Comparison of ENCODE assay signal across 9 mouse cellular contexts in the genomic region with DNA sequence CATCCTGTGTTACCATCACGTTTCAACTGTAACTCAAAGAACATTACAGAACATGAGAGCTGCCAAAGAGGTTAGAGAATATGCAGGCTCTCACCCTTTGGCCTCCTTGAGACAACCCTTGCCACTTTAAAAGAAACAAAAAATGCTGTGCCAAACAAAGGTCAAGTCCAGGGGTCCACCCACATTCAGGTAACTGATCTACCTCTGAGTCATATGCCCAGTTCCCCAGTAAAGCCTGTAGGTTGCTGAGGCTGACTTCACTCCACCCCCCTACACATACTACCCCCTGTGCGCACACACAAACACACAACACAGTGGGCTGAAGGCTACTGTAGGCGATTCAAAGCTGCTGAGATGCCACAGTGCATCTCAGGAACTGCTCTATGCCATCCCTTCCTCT. TPM values are rescaled to one million over a fixed set of nuclear protein-coding genes. Genes with fewer than 3 reads are reported as not detected.
DNase-seq lines count a peak whose midpoint lies in the region; ATAC-seq and TF ChIP-seq lines count a peak whose summit lies in the region.
"Had no signal": no experiment of that assay in that cellular context is flagged by ENCODE, and none has a peak within 500 bp of the region (broad histone marks: within the 10 kb centered on the region; RNA-seq: fewer than 3 reads in every experiment).

No protein-coding gene starts in this region.

- ATAC-seq in lung, embryonic 14.5 days (ENCODE audit: insufficient read depth): no peak
- ATAC-seq in forebrain, embryonic 11.5 days (replicated peaks; ENCODE audit: low FRiP score): no peak
- ATAC-seq in neural tube, embryonic 14.5 days (ENCODE audit: low read depth): no peak

- peaks cover 73% of the 10 kb centered on the region for H3K36me3 ChIP-seq in lung, embryonic 14.5 days (ENCODE audit: insufficient read depth)
- peaks cover 22% of the 10 kb centered on the region for H3K36me3 ChIP-seq in forebrain, embryonic 11.5 days (ENCODE audit: control insufficient read depth, insufficient read depth, low read length)
- peaks cover 57% of the 10 kb centered on the region for H3K36me3 ChIP-seq in neural tube, embryonic 14.5 days (ENCODE audit: control insufficient read depth, insufficient read depth, low read length)

- no peak for TF ChIP-seq CTCF in lung, embryonic 14.5 days (IDR thresholded peaks at IDR 0.05; ENCODE audit: low read depth)

- H3K27me3 ChIP-seq in lung, embryonic 14.5 days (ENCODE audit: insufficient read depth, low read length): no peaks in the 10 kb centered on the region
- no peaks in the 10 kb centered on the region; the same call in 1 of the 2 replicates for H3K27me3 ChIP-seq in forebrain, embryonic 11.5 days (ENCODE audit: control insufficient read depth, insufficient read depth, low read length)
- no peaks in the 10 kb centered on the region for H3K27me3 ChIP-seq in neural tube, embryonic 14.5 days (ENCODE audit: control insufficient read depth, insufficient read depth, low read length)

- H3K9ac ChIP-seq in lung, embryonic 14.5 days: peak overlapping the region; percentile 89; the same call in 1 of the 2 replicates
- H3K9ac ChIP-seq in forebrain, embryonic 11.5 days (ENCODE audit: low read length): no peak overlapping the region
- no peak overlapping the region for H3K9ac ChIP-seq in neural tube, embryonic 14.5 days (replicated peaks; ENCODE audit: low read depth, low read length)

- H3K4me1 ChIP-seq in lung, embryonic 14.5 days (ENCODE audit: insufficient read depth): peaks cover 5% of the 10 kb centered on the region; the same call in 1 of the 2 replicates
- H3K4me1 ChIP-seq in forebrain, embryonic 11.5 days (replicated peaks; ENCODE audit: control insufficient read depth, insufficient read depth, low read length): peaks cover 11% of the 10 kb centered on the region; the same call in 1 of the 2 replicates
- peaks cover 13% of the 10 kb centered on the region for H3K4me1 ChIP-seq in neural tube, embryonic 14.5 days (ENCODE audit: control insufficient read depth, insufficient read depth, low read length)

- WGBS in lung, embryonic 14.5 days: 79% methylated on average over 3 of the region's 3 CpGs
- 90% methylated on average over 3 of the region's 3 CpGs for WGBS in forebrain, embryonic 11.5 days
- 94% methylated on average over 3 of the region's 3 CpGs for whole genome bisulfite sequencing in neural tube, embryonic 14.5 days

- peak overlapping the region; percentile 94 for H3K4me2 ChIP-seq in lung, embryonic 14.5 days
- peak overlapping the region; percentile 94; the same call in 1 of the 2 replicates for H3K4me2 ChIP-seq in forebrain, embryonic 11.5 days (ENCODE audit: low read depth, low read length, severe bottlenecking)
- H3K4me2 ChIP-seq in neural tube, embryonic 14.5 days (ENCODE audit: low read depth, low read length): peak overlapping the region; percentile 97; the same call in 1 of the 2 replicates

- no peak overlapping the region for H3K27ac ChIP-seq in lung, embryonic 14.5 days (ENCODE audit: low read depth)
- H3K27ac ChIP-seq in forebrain, embryonic 11.5 days (ENCODE audit: low read depth, low read length): no peak overlapping the region
- H3K27ac ChIP-seq in neural tube, embryonic 14.5 days (ENCODE audit: low read depth, low read length): no peak overlapping the region

- H3K4me3 ChIP-seq in lung, embryonic 14.5 days (ENCODE audit: low read depth, low read length): peak overlapping the region; percentile 98
- no peak overlapping the region for H3K4me3 ChIP-seq in forebrain, embryonic 11.5 days (ENCODE audit: low read depth, low read length)
- no peak overlapping the region for H3K4me3 ChIP-seq in neural tube, embryonic 14.5 days (ENCODE audit: low read depth, low read length)

- no peak for DNase-seq in lung, embryonic 14.5 days
- no peak for DNase-seq in lung, postnatal 4 days
- no peak for DNase-seq in forebrain, embryonic 11.5 days (ENCODE audit: low spot score)
- DNase-seq in kidney, postnatal 14 days: peak; percentile 52
- no peak for DNase-seq in adrenal gland, postnatal 14 days
- no peak for DNase-seq in spleen, postnatal 14 days (ENCODE audit: low spot score in 2 of 2)
- no peak for DNase-seq in left cerebral cortex, adult 9 months (ENCODE audit: low spot score in 2 of 2)
- DNase-seq: cerebellum, adult 9-10 months had no signal

- H3K9me3 ChIP-seq in lung, embryonic 14.5 days (ENCODE audit: low read depth, low read length): no peaks in the 10 kb centered on the region
- no peaks in the 10 kb centered on the region for H3K9me3 ChIP-seq in forebrain, embryonic 11.5 days (ENCODE audit: control insufficient read depth, low read length)
- no peaks in the 10 kb centered on the region for H3K9me3 ChIP-seq in neural tube, embryonic 14.5 days (ENCODE audit: control insufficient read depth, low read length)

RNA-seq across cellular contexts. Expression of a gene that starts 1.4 kb away (rescaled TPM):
- 103 and 116 TPM in 2 replicates for polyA plus RNA-seq in lung, embryonic 14.5 days (2014; fragmentation: Nextera tagmentation; extraction: Ambion mirVana)
- 137 and 142 TPM in 2 replicates for polyA plus RNA-seq in forebrain, embryonic 11.5 days (2014; fragmentation: Nextera tagmentation; extraction: Ambion mirVana)
- polyA plus RNA-seq in neural tube, embryonic 14.5 days (2014; fragmentation: Nextera tagmentation; extraction: Ambion mirVana): 147 and 152 TPM in 2 replicates
- 83.5 and 94.9 TPM in 2 replicates for total RNA-seq in adrenal gland, postnatal 14 days (2021)

RNA-seq across cellular contexts. Expression of a gene that starts 1.4 kb away (rescaled TPM):
- polyA plus RNA-seq in lung, embryonic 14.5 days (2014; fragmentation: Nextera tagmentation; extraction: Ambion mirVana): 97.4 and 104 TPM in 2 replicates
- 130 and 131 TPM in 2 replicates for polyA plus RNA-seq in forebrain, embryonic 11.5 days (2014; fragmentation: Nextera tagmentation; extraction: Ambion mirVana)
- 76.4 and 92.1 TPM in 2 replicates for polyA plus RNA-seq in neural tube, embryonic 14.5 days (2014; fragmentation: Nextera tagmentation; extraction: Ambion mirVana)
- 122 TPM in 2 replicates for total RNA-seq in adrenal gland, postnatal 14 days (2021)

RNA-seq across cellular contexts. Expression of a gene that starts 7.3 kb away (rescaled TPM):
- 28.1 and 32.8 TPM in 2 replicates for polyA plus RNA-seq in lung, embryonic 14.5 days (2014; fragmentation: Nextera tagmentation; extraction: Ambion mirVana)
- polyA plus RNA-seq in forebrain, embryonic 11.5 days (2014; fragmentation: Nextera tagmentation; extraction: Ambion mirVana): 35.5 and 40.6 TPM in 2 replicates
- polyA plus RNA-seq in neural tube, embryonic 14.5 days (2014; fragmentation: Nextera tagmentation; extraction: Ambion mirVana): 30.9 and 32.4 TPM in 2 replicates
- total RNA-seq in adrenal gland, postnatal 14 days (2021): 26.9 and 33.7 TPM in 2 replicates

RNA-seq across cellular contexts. Expression of a gene that starts 21.3 kb away (rescaled TPM):
- polyA plus RNA-seq in lung, embryonic 14.5 days (2014; fragmentation: Nextera tagmentation; extraction: Ambion mirVana): 18.6 and 22.4 TPM in 2 replicates
- polyA plus RNA-seq in forebrain, embryonic 11.5 days (2014; fragmentation: Nextera tagmentation; extraction: Ambion mirVana): 26.7 and 31.3 TPM in 2 replicates
- 21.3 and 24.4 TPM in 2 replicates for polyA plus RNA-seq in neural tube, embryonic 14.5 days (2014; fragmentation: Nextera tagmentation; extraction: Ambion mirVana)
- total RNA-seq in adrenal gland, postnatal 14 days (2021): 14.5 and 16.9 TPM in 2 replicates

RNA-seq across cellular contexts. Expression of a gene that starts 27.0 kb away (rescaled TPM):
- polyA plus RNA-seq in lung, embryonic 14.5 days (2014; fragmentation: Nextera tagmentation; extraction: Ambion mirVana): 2.4 and 2.8 TPM in 2 replicates
- polyA plus RNA-seq in forebrain, embryonic 11.5 days (2014; fragmentation: Nextera tagmentation; extraction: Ambion mirVana): 0.96 and 1.8 TPM in 2 replicates
- polyA plus RNA-seq in neural tube, embryonic 14.5 days (2014; fragmentation: Nextera tagmentation; extraction: Ambion mirVana): 1.5 and 1.7 TPM in 2 replicates
- 1.2 and 1.6 TPM in 2 replicates for total RNA-seq in adrenal gland, postnatal 14 days (2021)
